Mouse (Mus musculus): ENCODE results near the gene Aes. TPM values are rescaled to one million over a fixed set of nuclear protein-coding genes. Genes with fewer than 3 reads are reported as not detected.

Aes gene
- polyA plus RNA-seq, 1 experiment from 2014 or later, result 404 TPM

GRCm38 (mm10) chr10:81583347-81583746, 24.1 kb downstream of the Aes start:
- no peak overlapping the region for H3K27ac ChIP-seq (ENCODE audit: low read depth)
- H3K9ac ChIP-seq, result no peak overlapping the region
- H3K9me3 ChIP-seq (ENCODE audit: low read depth, low read length), result no peaks in the 10 kb centered on the region
- DNase-seq, result no peak
- no peak for TF ChIP-seq CTCF (IDR thresholded peaks at IDR 0.05; ENCODE audit: low read depth)
- H3K4me2 ChIP-seq, result no peak overlapping the region
- no peaks in the 10 kb centered on the region for H3K27me3 ChIP-seq (ENCODE audit: insufficient read depth, low read length)
- no peak for ATAC-seq (ENCODE audit: insufficient read depth)
- H3K36me3 ChIP-seq (ENCODE audit: insufficient read depth), result peaks cover 56% of the 10 kb centered on the region
- H3K4me1 ChIP-seq (ENCODE audit: insufficient read depth), result no peaks in the 10 kb centered on the region
- 45% methylated on average over 6 of the region's 6 CpGs for WGBS
- H3K4me3 ChIP-seq (ENCODE audit: low read depth, low read length), result no peak overlapping the region

GRCm38 (mm10) chr10:81588739-81589138, 29.5 kb downstream of the Aes start:
- Histone ChIP-seq H3K9ac (no peak overlapping the region), H3K36me3 (ENCODE audit: insufficient read depth) (peaks cover 50% of the 10 kb centered on the region), H3K27me3 (ENCODE audit: insufficient read depth, low read length) (peaks cover 3% of the 10 kb centered on the region), H3K4me1 (ENCODE audit: insufficient read depth) (no peaks in the 10 kb centered on the region), H3K27ac (ENCODE audit: low read depth) (no peak overlapping the region), H3K4me2 (no peak overlapping the region), H3K9me3 (ENCODE audit: low read depth, low read length) (no peaks in the 10 kb centered on the region), H3K4me3 (ENCODE audit: low read depth, low read length) (no peak overlapping the region)
- DNase-seq (no peak), ATAC-seq (ENCODE audit: insufficient read depth) (no peak)
- TF ChIP-seq CTCF (IDR thresholded peaks at IDR 0.05; ENCODE audit: low read depth), result no peak
- 57% methylated on average over 7 of the region's 7 CpGs for WGBS

- DNase-seq, result no peak
- peaks cover 17% of the 10 kb centered on the region for H3K27me3 ChIP-seq (ENCODE audit: insufficient read depth, low read length)
- H3K4me3 ChIP-seq (ENCODE audit: low read depth, low read length), result no peak overlapping the region
- no peak for TF ChIP-seq CTCF (IDR thresholded peaks at IDR 0.05; ENCODE audit: low read depth)
- no peak overlapping the region for H3K4me2 ChIP-seq
- ATAC-seq (ENCODE audit: insufficient read depth), result 0 out of 2 replicates have a peak, but pooled peaks have one; percentile 4
- H3K9me3 ChIP-seq (ENCODE audit: low read depth, low read length), result no peaks in the 10 kb centered on the region
- no peak overlapping the region for H3K27ac ChIP-seq (ENCODE audit: low read depth)
- H3K9ac ChIP-seq, result no peak overlapping the region
- peaks cover 23% of the 10 kb centered on the region for H3K36me3 ChIP-seq (ENCODE audit: insufficient read depth)
- H3K4me1 ChIP-seq (ENCODE audit: insufficient read depth), result 0 out of 2 replicates have a peak, but pooled peaks cover 7% of the 10 kb centered on the region
- WGBS, result 47% methylated on average over 9 of the region's 9 CpGs
Observed at GRCm38 (mm10) chr10:81591846-81592245, 32.6 kb downstream of the Aes start.

GRCm38 (mm10) chr10:81592631-81593030, 33.3 kb downstream of the Aes start:
- H3K4me2 ChIP-seq, result no peak overlapping the region
- H3K27ac ChIP-seq (ENCODE audit: low read depth), result no peak overlapping the region
- no peak for DNase-seq
- no peak overlapping the region for H3K9ac ChIP-seq
- no peak for TF ChIP-seq CTCF (IDR thresholded peaks at IDR 0.05; ENCODE audit: low read depth)
- ATAC-seq (ENCODE audit: insufficient read depth), result no peak
- H3K9me3 ChIP-seq (ENCODE audit: low read depth, low read length), result no peaks in the 10 kb centered on the region
- peaks cover 12% of the 10 kb centered on the region for H3K4me1 ChIP-seq (ENCODE audit: insufficient read depth)
- 76% methylated on average over 7 of the region's 7 CpGs for WGBS
- H3K27me3 ChIP-seq (ENCODE audit: insufficient read depth, low read length), result peaks cover 17% of the 10 kb centered on the region
- no peak overlapping the region for H3K4me3 ChIP-seq (ENCODE audit: low read depth, low read length)
- H3K36me3 ChIP-seq (ENCODE audit: insufficient read depth), result peaks cover 15% of the 10 kb centered on the region

DNA sequence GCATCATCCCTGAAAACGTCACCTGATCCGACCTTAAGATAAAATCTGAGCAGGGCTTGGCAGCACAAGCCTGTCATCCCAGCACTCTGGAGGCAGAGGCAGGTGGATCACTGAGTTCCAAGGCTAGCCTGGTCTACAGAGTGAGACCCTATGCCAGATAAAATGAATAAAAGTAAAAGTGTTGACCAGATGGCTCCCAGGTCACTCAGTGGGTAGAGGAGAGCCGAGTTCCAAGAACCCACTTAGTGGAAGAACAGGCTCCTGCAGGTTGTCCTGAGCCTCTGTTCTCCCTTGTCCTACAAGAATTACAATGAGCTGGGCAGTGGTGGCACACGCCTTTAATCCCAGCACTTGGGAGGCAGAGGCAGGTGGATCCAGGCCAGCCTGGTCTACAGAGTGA, 33.9 kb downstream of the Aes start:
- Histone ChIP-seq H3K4me1 (ENCODE audit: insufficient read depth) (peaks cover 16% of the 10 kb centered on the region), H3K4me3 (ENCODE audit: low read depth, low read length) (no peak overlapping the region), H3K4me2 (no peak overlapping the region), H3K27me3 (ENCODE audit: insufficient read depth, low read length) (peaks cover 17% of the 10 kb centered on the region), H3K27ac (ENCODE audit: low read depth) (no peak overlapping the region), H3K9me3 (ENCODE audit: low read depth, low read length) (no peaks in the 10 kb centered on the region), H3K9ac (no peak overlapping the region), H3K36me3 (ENCODE audit: insufficient read depth) (0 out of 2 replicates have a peak, but pooled peaks cover 9% of the 10 kb centered on the region)
- WGBS, result 48% methylated on average over 4 of the region's 4 CpGs
- TF ChIP-seq CTCF (IDR thresholded peaks at IDR 0.05; ENCODE audit: low read depth), result no peak
- ATAC-seq (ENCODE audit: insufficient read depth), result no peak
- no peak for DNase-seq

DNA sequence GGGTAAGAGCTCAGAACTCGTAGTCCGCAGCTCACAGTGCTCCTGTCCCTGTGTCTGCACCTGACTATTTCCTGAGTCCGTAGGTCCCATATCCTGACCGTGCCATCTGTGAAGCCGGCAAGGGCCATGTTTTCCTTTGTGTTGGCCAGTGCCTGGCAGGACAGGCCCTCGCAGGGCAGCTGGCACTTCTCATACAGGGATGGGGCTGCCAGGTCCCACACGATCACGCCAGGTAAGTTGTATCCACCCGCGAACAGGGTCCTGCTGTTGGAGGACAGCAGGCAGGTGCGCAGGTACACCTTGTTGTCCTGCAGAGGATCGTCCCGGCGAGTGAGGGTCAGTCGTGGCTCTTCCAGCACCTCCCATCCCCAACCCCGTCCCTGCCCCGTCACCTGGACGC, 34.6 kb downstream of the Aes start:
- Histone ChIP-seq H3K9me3 (ENCODE audit: low read depth, low read length) (no peaks in the 10 kb centered on the region), H3K27ac (ENCODE audit: low read depth) (no peak overlapping the region), H3K27me3 (ENCODE audit: insufficient read depth, low read length) (peaks cover 17% of the 10 kb centered on the region), H3K36me3 (ENCODE audit: insufficient read depth) (0 out of 2 replicates have a peak, but pooled peaks cover 5% of the 10 kb centered on the region), H3K4me2 (no peak overlapping the region), H3K4me1 (ENCODE audit: insufficient read depth) (peaks cover 16% of the 10 kb centered on the region), H3K4me3 (ENCODE audit: low read depth, low read length) (no peak overlapping the region), H3K9ac (no peak overlapping the region)
- no peak for TF ChIP-seq CTCF (IDR thresholded peaks at IDR 0.05; ENCODE audit: low read depth)
- WGBS, result 55% methylated on average over 18 of the region's 18 CpGs
- no peak for DNase-seq
- no peak for ATAC-seq (ENCODE audit: insufficient read depth)

DNA sequence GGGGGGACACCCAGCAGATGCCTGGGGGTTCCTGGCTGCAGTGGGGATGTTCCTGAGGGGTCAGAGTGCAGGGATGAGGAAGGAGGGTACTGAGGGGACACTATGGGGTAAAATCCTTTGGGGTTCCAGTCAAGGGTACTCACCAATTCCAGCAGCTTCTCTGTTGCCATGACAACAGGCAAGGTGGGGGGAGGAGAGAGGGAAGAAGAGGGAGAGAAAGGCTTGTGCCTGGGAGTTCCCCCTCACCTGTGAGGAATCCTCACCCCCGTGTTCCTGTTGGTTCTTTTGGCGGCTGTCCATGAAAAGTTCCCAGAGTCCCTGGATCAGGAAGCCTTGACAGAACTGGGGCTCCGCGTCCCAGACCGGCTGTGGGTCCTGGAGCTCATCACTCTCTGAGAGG, 36.3 kb downstream of the Aes start:
- Histone ChIP-seq H3K9ac (no peak overlapping the region), H3K4me1 (ENCODE audit: insufficient read depth) (peaks cover 16% of the 10 kb centered on the region), H3K27ac (ENCODE audit: low read depth) (no peak overlapping the region), H3K4me3 (ENCODE audit: low read depth, low read length) (no peak overlapping the region), H3K9me3 (ENCODE audit: low read depth, low read length) (no peaks in the 10 kb centered on the region), H3K36me3 (ENCODE audit: insufficient read depth) (no peaks in the 10 kb centered on the region), H3K27me3 (ENCODE audit: insufficient read depth, low read length) (peaks cover 17% of the 10 kb centered on the region), H3K4me2 (no peak overlapping the region)
- DNase-seq, result no peak
- TF ChIP-seq CTCF (IDR thresholded peaks at IDR 0.05; ENCODE audit: low read depth), result no peak
- WGBS, result 29% methylated on average over 5 of the region's 5 CpGs
- no peak for ATAC-seq (ENCODE audit: insufficient read depth)

DNA sequence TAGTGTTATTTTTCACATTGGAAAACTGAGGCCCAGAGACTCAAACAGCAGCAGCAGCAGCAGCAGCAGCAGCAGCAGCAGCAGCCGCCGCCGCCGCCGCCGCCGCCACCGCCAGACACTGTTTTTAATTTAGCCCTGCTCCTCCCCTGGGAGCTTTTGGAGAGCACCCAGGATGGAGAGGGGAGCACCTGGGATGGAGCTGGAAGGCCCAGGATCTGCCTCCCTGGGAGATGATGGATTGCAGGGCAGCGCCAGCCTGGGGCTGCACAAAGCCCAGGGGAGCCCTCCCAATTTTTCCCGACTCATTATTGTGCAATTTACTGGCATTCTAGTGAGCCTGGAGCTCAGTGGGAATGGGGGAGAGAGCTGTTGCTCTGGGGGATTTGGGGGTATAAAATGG, 37.3 kb downstream of the Aes start:
- Histone ChIP-seq H3K27ac (ENCODE audit: low read depth) (peak overlapping the region; percentile 83), H3K9me3 (ENCODE audit: low read depth, low read length) (no peaks in the 10 kb centered on the region), H3K9ac (peak overlapping the region; percentile 27), H3K4me3 (ENCODE audit: low read depth, low read length) (peak overlapping the region; percentile 25), H3K36me3 (ENCODE audit: insufficient read depth) (no peaks in the 10 kb centered on the region), H3K27me3 (ENCODE audit: insufficient read depth, low read length) (peaks cover 17% of the 10 kb centered on the region), H3K4me2 (peak overlapping the region; percentile 60), H3K4me1 (ENCODE audit: insufficient read depth) (peaks cover 21% of the 10 kb centered on the region)
- WGBS, result 3% methylated on average over 10 of the region's 10 CpGs
- TF ChIP-seq CTCF (IDR thresholded peaks at IDR 0.05; ENCODE audit: low read depth), result no peak
- ATAC-seq (ENCODE audit: insufficient read depth) (no peak), DNase-seq (peak; percentile 57)
